Mouse (Mus musculus) CH12.LX (cell line): ENCODE data around the gene Sept9. TPM values are rescaled to one million over a fixed set of nuclear protein-coding genes. Genes with fewer than 3 reads are reported as not detected.

Source experiments
- DNase-seq: peaks from one replicate; pipeline ENCODE4 v3.0.0-alpha.2; 2013; ENCODE audit errors: extremely low read depth
- H3K27ac ChIP-seq: 2 replicates; pipeline ENCODE4 v1.5.1; 2012; ENCODE audit warnings: low read depth, mild to moderate bottlenecking, control low read depth, moderate library complexity; ENCODE audit not compliant: insufficient read depth
- H3K27me3 ChIP-seq: replicated peaks from 2 replicates; pipeline ENCODE3; 2012; ENCODE audit warnings: inconsistent platforms
- H3K36me3 ChIP-seq, 2 experiments: replicated peaks in 1 of 2; 2 replicates each; pipeline versions ENCODE3 to v1.6.1; 2012; ENCODE audit warnings: inconsistent platforms in 1 of 2, low read length in 1 of 2, mild to moderate bottlenecking in 1 of 2, mixed read lengths in 1 of 2, moderate library complexity in 1 of 2; ENCODE audit not compliant: control insufficient read depth in 1 of 2, insufficient read depth in 1 of 2
- H3K4me1 ChIP-seq, 2 experiments: 2 replicates each; pipeline ENCODE4 v1.6.1; 2012; ENCODE audit warnings: inconsistent platforms in 1 of 2, moderate library complexity in 1 of 2; ENCODE audit not compliant: insufficient read depth in 2 of 2, control insufficient read depth in 1 of 2
- H3K4me2 ChIP-seq: 2 replicates; pipeline ENCODE4 v1.6.1; 2012; ENCODE audit warnings: low read depth, mild to moderate bottlenecking, control low read depth; ENCODE audit not compliant: poor library complexity, insufficient read depth, severe bottlenecking
- H3K4me3 ChIP-seq, 3 experiments: fragments of 150-350 bp in 1 of 3; sonication (generic) in 1 of 3; replicated peaks in 1 of 3; 2 replicates each; pipeline versions ENCODE3 to v1.5.1; 2011 to 2012; ENCODE audit warnings: low read depth in 2 of 3, low read length in 2 of 3, mild to moderate bottlenecking in 2 of 3, moderate library complexity in 2 of 3, control low read depth in 1 of 3, improper control_type of control experiment in 1 of 3, inconsistent platforms in 1 of 3, mixed read lengths in 1 of 3; ENCODE audit not compliant: poor library complexity in 1 of 3
- H3K79me2 ChIP-seq: replicated peaks from 2 replicates; pipeline ENCODE4 v1.6.1; 2012; ENCODE audit warnings: mild to moderate bottlenecking, moderate library complexity; ENCODE audit not compliant: control insufficient read depth, poor library complexity, insufficient read depth, severe bottlenecking; ENCODE audit errors: extremely low read depth
- H3K9ac ChIP-seq: 2 replicates; pipeline ENCODE4 v1.6.1; 2012; ENCODE audit warnings: low read depth, mild to moderate bottlenecking, control low read depth, moderate library complexity; ENCODE audit not compliant: insufficient read depth
- H3K9me3 ChIP-seq: replicated peaks from 2 replicates; pipeline ENCODE3; 2012; ENCODE audit warnings: low read length, inconsistent platforms, mixed read lengths
- BHLHE40 ChIP-seq: IDR thresholded peaks from 2 replicates; pipeline ENCODE4 v1.6.1; 2011; ENCODE audit warnings: mild to moderate bottlenecking, low read depth, low read length, improper control_type of control experiment
- CHD1 ChIP-seq: IDR thresholded peaks from 2 replicates; pipeline ENCODE4 v1.6.1; 2012; ENCODE audit warnings: low read depth, low read length, improper control_type of control experiment, inconsistent platforms
- CHD2 ChIP-seq: IDR thresholded peaks from 2 replicates; pipeline ENCODE4 v1.6.1; 2011; ENCODE audit warnings: low read length, improper control_type of control experiment
- CTCF ChIP-seq, 2 experiments: IDR thresholded peaks in 1 of 2; conservative IDR thresholded peaks in 1 of 2; 2 replicates each; pipeline ENCODE4 v1.5.1; 2011 to 2012; ENCODE audit warnings: low read depth in 2 of 2, low read length in 2 of 2, improper control_type of control experiment in 1 of 2, inconsistent platforms in 1 of 2, mild to moderate bottlenecking in 1 of 2, moderate library complexity in 1 of 2
- E2F4 ChIP-seq: IDR thresholded peaks from 2 replicates; pipeline ENCODE4 v1.6.1; 2011; ENCODE audit warnings: low read depth, low read length, improper control_type of control experiment; ENCODE audit not compliant: insufficient replicate concordance
- ELF1 ChIP-seq: IDR thresholded peaks from 2 replicates; pipeline ENCODE4 v1.6.1; 2014; ENCODE audit warnings: low read depth, mild to moderate bottlenecking, inconsistent platforms, low read length, improper control_type of control experiment
- IRF4 ChIP-seq: IDR thresholded peaks from 2 replicates; pipeline ENCODE4 v1.6.1; 2014; ENCODE audit warnings: low read depth, mild to moderate bottlenecking, inconsistent platforms, low read length, improper control_type of control experiment
- JUND ChIP-seq: conservative IDR thresholded peaks from 2 replicates; pipeline ENCODE4 v1.6.1; 2011; ENCODE audit warnings: low read depth, low read length, improper control_type of control experiment
- MAZ ChIP-seq: IDR thresholded peaks from 2 replicates; pipeline ENCODE4 v1.6.1; 2012; ENCODE audit warnings: low read depth, mild to moderate bottlenecking, inconsistent platforms, low read length, improper control_type of control experiment, moderate library complexity
- MEF2A ChIP-seq: IDR thresholded peaks from 2 replicates; pipeline ENCODE4 v1.6.1; 2014; ENCODE audit warnings: low read depth, mild to moderate bottlenecking, inconsistent platforms, low read length, improper control_type of control experiment, borderline replicate concordance
- MXI1 ChIP-seq: IDR thresholded peaks from 2 replicates; pipeline ENCODE4 v1.6.1; 2011; ENCODE audit warnings: mild to moderate bottlenecking, low read depth, low read length, improper control_type of control experiment
- MYC ChIP-seq: IDR thresholded peaks from 2 replicates; pipeline ENCODE4 v1.6.1; 2011; ENCODE audit warnings: low read depth, mild to moderate bottlenecking, improper control_type of control experiment, low read length
- NELFE ChIP-seq: IDR thresholded peaks from 2 replicates; pipeline ENCODE4 v1.6.1; 2011; ENCODE audit warnings: low read depth, low read length, improper control_type of control experiment
- POLR2A ChIP-seq: IDR thresholded peaks from 2 replicates; pipeline ENCODE4 v1.6.1; 2011; ENCODE audit warnings: low read depth, mild to moderate bottlenecking, improper control_type of control experiment, low read length
- RAD21 ChIP-seq: IDR thresholded peaks from 2 replicates; pipeline ENCODE4 v1.6.1; 2011; ENCODE audit warnings: low read depth, mild to moderate bottlenecking, low read length, improper control_type of control experiment, moderate library complexity
- RCOR1 ChIP-seq: conservative IDR thresholded peaks from 2 replicates; pipeline ENCODE4 v1.6.1; 2012; ENCODE audit warnings: low read depth, mild to moderate bottlenecking, inconsistent platforms, low read length, improper control_type of control experiment
- SMC3 ChIP-seq: IDR thresholded peaks from 2 replicates; pipeline ENCODE4 v1.6.1; 2011; ENCODE audit warnings: low read depth, low read length, improper control_type of control experiment
- UBTF ChIP-seq: IDR thresholded peaks from 2 replicates; pipeline ENCODE4 v1.6.1; 2012; ENCODE audit warnings: low read depth, mild to moderate bottlenecking, inconsistent platforms, low read length, improper control_type of control experiment, moderate library complexity
- ZC3H11A ChIP-seq: IDR thresholded peaks from 2 replicates; pipeline ENCODE4 v1.6.1; 2012; ENCODE audit warnings: low read depth, mild to moderate bottlenecking, inconsistent platforms, low read length, improper control_type of control experiment
- dilution Hi-C: fragments of 300-500 bp; cut with MboI; formaldehyde crosslinking; loops from 2 replicates; pipeline ENCODE4 v1.14.3; 2020; ENCODE audit warnings: low sequenced_read_pairs; ENCODE audit not compliant: extremely low pct_unique_long_range_greater_than_20kb, extremely low pct_ligation_motif_present
- in situ Hi-C: fragments of 300-500 bp; cut with MboI; formaldehyde crosslinking; loops from 3 replicates; pipeline ENCODE4 v1.14.3; 2019; ENCODE audit warnings: low sequenced_read_pairs, low pct_ligation_motif_present, low pct_unique_long_range_greater_than_20kb, mixed read lengths
- polyA plus RNA-seq: library from polyadenylated mRNA; unstranded; fragments of >175 nt; gene quantifications from 2 replicates; pipeline ENCODE4 v1.2.1, GENCODE M21; 2012; ENCODE audit warnings: low read depth; ENCODE audit not compliant: insufficient read length
- total RNA-seq, 2 experiments: library from RNA; depleted of rRNA; stranded (reverse); fragments of 300-350 nt in 1 of 2; fragments of >200 nt in 1 of 2; gene quantifications; 2 replicates each; pipeline ENCODE4 v1.2.3; 2012 to 2014

Gene Sept9
- total and polyA plus RNA-seq, 3 experiments, result 47.6 to 128 (median 110) TPM

GRCm38 (mm10) chr11:117265981-117266905, 66.8 kb downstream of the Sept9 start (continued):
- TF ChIP-seq ELF1, result peak; percentile 63; the same call in 1 of the 2 replicates

DNA sequence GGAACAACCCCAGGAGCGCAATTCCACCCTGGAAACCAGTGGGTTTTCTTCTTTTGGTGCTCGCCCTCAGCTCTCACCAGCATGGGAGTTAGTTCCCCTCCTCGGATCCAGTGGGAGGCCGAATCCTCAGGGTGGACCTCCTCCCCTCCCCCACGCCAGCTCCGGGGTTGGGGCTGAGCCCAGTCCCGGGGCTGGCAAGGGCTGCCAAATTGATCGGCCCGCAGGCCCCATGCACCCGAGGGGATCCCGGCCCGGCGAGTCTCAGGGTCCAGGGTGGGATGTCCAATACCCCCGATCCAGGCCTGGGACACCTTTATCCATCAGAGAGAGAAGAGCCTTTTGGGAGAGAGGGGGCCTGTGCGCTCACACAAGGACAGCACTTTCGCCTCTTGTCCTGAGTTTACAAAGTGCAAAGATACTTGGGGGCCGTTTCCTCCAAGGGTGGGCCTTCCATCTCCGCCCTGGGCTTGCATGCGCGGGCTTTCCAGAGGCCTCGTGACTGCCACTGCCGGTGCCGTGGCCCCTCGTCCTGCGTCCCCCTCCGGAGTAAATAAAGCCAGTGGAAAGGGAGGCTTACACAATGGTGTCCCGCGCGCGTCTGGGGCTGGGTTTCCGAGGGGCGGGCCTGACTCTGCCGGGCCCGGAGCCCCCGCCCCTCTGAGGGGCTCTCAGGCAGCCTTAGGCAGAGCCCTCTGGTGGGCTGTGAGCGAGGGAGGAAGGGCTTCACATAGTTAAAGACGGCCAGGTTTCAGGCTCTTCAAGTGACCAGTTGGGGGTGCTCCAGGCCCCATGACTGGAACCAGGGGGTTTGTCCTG, 67.7 kb downstream of the Sept9 start:
- in situ Hi-C loops, result loop anchor here (5.0 kb wide), 2 partner anchors 35 to 40 kb away; no protein-coding TSS in a partner anchor
- Histone ChIP-seq H3K4me1 (peaks cover 38 to 78% of the 10 kb centered on the region in 2 experiments), H3K4me2 (peak overlapping the region; percentile 72), H3K4me3 (peak overlapping the region; percentile 69 to 95 (median 90)), H3K27me3 (no peaks in the 10 kb centered on the region), H3K9me3 (no peaks in the 10 kb centered on the region), H3K79me2 (peaks cover 35% of the 10 kb centered on the region), H3K9ac (peak overlapping the region; percentile 82), H3K36me3 (peaks cover 4 to 22% of the 10 kb centered on the region in 2 experiments), H3K27ac (peak overlapping the region; percentile 62; the same call in 1 of the 2 replicates)
- DNase-seq, result peak; percentile 53
- dilution Hi-C loops, result no loop called here
- TF ChIP-seq IRF4 (peak; percentile 62; the same call in 1 of the 2 replicates), ZC3H11A (peak; percentile 63), CTCF (conservative IDR thresholded peaks at IDR 0.05 in 1 of 2, IDR thresholded peaks at IDR 0.05 in 1 of 2; ENCODE audit: low read depth in 2 of 2, low read length in 2 of 2) (peak in 1 of 2 experiments; percentile 98; a peak in 2 of 4 replicates), NELFE (peak; percentile 61; the same call in 1 of the 2 replicates), RAD21 (peak; percentile 73), ELF1 (peak; percentile 61), CHD2 (peak; percentile 78), POLR2A (peak; percentile 53; the same call in 1 of the 2 replicates), SMC3 (peak; percentile 95), UBTF (peak; percentile 62), CHD1 (no peak), MEF2A (peak; percentile 47; the same call in 1 of the 2 replicates), JUND (no peak), MXI1 (peak; percentile 28), BHLHE40 (peak; percentile 28; the same call in 1 of the 2 replicates), E2F4 (no peak), MAZ (peak; percentile 88), RCOR1 (no peak), MYC (peak; percentile 22; the same call in 1 of the 2 replicates)
